Mouse (Mus musculus) spleen, postnatal 4 days (tissue): ENCODE data around the gene Ensa.
A peak's percentile ranks its signal among the peaks of the same experiment; 100 is the strongest.
"Not testable (repeated sequence)": the region's sequence is repeated elsewhere in the genome, so short reads cannot be mapped to it uniquely, and the experiment has no call there.

Experiments used
- DNase-seq, 2 experiments: peaks; one replicate each; pipeline ENCODE4 v3.0.0; 2022; ENCODE audit warnings: low spot score in 2 of 2

Ensa gene

DNA sequence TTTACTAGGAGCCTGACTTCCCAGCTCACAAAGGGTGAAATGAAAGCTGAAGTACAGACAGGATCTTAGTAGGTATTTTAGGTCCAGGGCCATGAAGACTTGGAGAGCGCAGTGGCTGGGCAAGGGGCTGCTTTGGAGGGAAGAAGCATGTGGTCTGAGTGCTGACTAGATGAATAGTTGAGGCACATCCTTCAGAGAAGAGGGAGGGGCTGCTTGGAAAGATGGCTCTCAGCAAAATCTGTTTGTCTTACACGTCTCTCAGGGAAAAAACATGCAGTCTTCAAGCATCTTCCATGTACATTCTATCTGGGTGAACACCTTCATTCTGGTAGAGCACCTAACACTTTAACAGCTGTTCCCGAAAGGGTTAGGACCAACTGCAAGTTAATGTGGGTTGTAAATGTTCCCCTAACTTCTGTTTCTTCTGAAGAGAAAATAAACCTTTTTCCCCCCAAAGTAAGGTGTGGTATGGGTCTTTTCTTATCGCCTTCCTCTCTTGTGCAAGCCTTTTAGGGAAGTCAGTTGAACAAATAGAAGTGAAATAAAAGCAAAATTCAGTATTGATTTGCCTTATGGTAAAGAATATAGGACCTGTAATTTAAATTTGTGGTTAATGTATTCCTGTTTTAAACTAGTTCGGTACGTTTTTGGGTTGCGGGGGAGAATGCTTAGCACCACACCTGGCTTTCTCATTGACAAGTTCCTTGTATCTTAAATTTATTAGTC, 38.1 kb downstream of the Ensa start:
- no peak for DNase-seq

DNA sequence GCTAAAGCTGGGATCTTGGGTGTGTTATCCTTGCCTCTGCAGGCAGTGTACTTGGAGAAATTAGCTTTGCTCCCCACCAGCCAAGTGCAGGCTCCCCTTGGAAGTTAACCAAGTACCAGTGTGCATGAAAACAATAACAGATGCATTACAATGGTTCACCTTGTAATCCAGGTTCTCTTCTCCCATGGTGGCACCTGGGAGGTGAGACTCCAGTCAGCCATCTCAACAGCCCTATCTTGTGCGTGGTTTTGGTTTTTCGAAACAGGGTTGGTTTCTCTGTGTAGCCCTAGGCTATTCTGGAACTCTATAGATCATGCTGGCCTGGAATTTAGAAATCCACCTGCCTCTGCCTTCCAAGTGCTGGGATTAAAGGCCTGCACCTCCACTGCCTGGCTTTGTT, 38.7 kb downstream of the Ensa start:
- no peak for DNase-seq

DNA sequence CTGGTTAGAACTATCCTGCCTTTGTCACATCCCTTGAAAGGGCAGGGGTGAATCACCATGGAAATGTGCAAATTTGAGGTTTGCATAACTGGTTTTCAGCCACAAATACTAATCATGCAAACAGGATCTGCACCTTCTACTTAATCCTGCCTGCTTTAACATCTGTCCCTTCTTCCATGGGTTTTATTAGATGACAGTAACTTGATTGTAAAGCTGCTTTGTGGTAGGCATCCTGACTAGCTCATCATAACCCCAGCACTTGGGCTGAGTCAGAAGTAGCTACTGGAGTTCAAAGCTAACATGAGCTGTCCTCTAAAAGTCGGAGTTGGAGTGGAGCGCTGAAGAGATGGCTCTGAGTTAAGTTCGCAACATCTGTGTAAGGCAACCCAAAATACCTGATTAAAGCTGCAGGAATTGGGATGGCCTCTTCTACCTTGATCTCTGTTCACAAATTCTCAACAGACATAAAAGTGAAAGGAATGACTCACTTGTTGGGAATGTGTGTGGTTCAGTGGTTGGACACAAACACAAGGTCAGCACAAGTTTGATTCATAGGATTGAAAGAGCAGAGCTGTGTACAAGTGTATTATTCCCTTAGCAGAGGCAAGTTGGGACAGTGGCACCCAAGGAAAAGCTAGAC, 39.3 kb downstream of the Ensa start:
- DNase-seq, result no peak

DNA sequence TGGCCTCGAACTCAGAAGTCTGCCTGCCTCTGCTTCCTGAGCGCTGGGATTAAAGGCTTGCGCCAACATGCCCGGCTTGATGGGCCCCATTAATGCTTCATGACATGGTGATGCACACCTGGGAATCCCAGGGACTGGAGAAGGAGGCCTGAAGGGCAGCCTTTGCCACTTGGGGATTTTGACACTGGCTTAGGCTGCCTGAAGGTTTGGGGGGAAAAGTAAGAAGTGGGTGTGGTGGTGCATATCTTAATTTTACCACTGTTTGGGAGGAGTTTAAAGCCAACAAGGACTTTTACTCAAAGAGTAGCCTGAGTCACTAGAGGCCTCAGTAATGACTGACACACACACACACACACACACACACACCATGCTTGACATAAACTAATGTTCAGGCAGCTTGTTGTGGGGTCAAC, 40.2 kb downstream of the Ensa start:
- no peak for DNase-seq

DNA sequence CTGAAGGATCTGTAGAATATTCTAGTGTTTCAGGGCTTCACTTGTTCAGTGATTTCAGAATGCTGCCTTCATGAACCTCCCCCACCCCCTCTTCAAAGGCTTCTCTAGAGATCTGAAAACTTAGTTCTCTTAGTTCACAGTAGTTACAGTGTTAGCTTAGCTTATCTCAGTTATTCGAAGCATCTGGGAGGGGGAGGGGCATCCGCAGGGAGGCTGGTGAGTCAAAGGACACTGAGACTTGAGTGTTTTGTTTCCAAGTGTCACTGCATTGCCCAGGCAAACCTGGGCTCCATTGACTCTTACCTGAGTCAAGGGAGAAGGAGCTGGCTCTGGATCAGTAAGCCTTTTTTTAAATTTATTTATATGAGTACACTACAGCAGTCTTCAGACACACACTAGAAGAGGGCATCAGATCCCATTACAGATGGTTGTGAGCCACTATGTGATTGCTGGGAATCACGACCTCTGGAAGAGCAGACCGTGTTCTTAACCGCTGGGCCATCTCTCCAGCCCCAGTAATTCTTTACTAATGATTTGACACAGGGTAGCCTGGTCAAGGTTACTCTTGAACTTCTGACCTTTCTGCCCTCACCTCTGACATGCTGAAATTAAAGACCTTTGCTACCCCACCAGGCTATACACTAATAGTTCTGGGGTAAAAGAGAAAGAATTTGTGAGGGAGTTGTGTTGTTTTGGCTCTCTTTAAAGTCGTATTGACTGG, 41.5 kb downstream of the Ensa start:
- peak; percentile 80 to 83 for DNase-seq

DNA sequence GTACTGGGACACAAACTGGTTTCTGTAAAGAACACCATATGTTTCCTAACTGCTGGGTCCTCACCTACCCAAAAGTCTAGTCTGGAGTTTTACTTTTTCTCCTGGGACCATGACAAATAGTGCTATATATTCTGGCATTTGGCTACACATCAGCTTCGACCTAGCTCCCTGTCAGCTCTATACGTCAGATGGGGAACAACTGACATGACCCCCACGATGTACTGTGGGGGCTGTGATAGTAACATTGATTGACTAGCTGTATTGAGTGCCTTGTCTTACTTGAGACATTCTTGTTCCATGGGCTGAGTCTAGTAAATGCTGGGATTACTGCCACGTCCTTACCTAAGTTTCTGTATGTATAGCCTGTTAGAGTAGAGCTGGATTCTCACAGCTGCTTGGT, 42.7 kb downstream of the Ensa start:
- no peak for DNase-seq

DNA sequence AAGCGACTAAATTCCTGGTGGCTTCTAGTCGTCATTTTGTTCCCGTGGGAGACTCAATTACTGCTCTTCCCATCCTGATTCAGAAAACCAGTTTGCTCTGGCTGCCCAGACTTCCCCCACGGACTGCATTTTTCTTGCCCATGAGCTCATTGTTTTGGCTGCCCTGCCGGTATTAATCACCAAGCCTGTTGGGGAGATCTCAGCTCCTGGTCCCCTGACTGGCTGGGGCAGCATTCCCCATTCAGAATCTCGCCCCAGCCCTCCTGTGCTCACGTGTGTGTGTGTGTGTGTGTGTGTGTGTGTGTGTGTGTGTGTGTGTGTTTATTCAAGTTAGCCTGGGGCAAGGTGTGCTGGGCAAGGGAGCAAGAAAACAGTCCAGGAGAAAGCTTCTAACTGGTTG, 43.2 kb downstream of the Ensa start:
- DNase-seq, result no peak

DNA sequence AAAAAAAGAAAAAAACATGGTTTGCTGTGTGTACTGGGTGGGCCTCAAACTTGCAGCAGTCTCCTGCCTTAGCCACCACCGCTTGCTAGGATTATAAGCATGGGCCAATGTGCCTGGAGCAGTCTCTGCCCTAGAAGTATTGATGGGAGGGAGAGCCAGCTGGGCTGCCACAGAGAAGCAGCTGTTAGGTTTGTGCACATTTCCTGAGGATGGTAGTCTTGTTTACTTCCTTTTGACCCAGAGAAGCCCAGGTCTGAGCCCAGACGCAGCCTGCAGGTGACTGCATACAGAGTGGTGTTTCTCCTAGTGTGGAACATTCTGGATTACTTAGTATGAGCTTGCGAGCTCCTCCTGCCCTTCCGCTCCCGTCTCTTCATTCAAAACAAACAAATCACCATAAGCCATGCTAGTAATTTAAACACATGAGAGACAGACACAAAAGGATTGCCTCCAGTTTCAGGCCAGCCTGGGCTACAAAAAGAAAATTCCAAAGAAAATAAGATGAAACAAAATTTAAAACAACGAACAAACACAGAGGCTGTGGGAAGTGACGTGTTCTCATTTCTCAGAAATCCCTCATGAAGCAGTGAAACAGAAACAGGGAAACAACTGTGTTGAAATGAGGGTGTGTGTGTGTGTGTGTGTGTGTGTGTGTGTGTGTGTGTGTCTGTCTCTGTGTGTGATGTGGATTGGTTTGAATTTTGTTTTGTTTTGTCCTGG, 44.0 kb downstream of the Ensa start:
- DNase-seq, result peak in 1 of 2 experiments; percentile 67

DNA sequence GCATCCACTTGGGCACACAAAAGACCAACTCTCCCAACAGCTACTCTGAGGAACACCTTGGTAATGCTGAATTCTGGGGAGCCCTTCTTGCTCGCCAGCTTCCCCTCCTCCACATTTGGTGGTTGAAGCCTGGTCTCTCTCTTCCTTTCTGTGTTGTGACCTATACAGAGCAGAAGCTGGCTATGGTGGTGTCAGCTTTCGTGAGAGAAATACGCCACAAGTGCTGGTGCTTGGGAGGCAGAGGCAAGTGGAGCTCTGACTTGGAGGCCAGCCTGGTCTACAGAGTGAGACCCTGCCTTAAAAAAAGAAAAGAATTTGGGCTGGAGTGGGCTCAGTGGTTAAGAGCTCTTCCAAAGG, 44.5 kb downstream of the Ensa start:
- DNase-seq, result no peak

DNA sequence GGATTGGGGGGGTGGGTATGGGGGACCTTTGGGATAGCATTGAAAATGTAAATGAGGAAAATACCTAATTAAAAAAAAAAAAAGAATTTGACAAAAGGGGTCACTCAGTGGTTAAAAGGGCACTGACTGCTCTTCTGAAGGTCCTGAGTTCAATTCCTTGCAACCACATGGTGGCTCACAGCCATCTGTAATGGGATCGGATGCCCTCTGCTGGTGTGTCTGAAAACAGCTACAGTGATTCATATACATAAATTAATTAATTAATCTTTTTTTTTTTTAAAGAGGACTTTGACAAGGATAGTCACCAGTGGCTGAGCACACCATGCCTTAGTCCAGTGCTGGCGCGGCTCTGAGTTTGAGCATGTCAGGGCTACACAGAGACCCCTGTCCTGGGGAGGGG, 45.6 kb downstream of the Ensa start:
- DNase-seq, result not testable (repeated sequence)

DNA sequence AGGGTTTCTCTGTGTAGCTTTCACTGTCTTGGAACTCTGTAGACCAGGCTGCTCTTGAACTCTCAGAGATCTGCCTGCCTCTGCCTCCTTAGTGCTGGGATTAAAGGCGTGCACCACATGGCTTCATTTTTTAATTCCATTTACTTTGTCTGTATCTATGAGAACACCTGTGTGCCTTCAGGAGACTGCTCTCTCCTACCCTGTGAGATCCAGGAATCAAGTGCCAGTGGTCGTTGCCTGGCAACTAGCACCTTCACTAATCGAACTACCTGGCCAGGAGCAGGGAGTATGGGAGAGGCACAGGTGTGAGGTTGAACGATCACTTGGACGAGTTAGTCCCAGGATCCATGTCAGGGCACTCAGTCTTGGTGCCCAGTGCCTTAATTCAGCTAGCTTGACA, 46.4 kb downstream of the Ensa start:
- no peak for DNase-seq

DNA sequence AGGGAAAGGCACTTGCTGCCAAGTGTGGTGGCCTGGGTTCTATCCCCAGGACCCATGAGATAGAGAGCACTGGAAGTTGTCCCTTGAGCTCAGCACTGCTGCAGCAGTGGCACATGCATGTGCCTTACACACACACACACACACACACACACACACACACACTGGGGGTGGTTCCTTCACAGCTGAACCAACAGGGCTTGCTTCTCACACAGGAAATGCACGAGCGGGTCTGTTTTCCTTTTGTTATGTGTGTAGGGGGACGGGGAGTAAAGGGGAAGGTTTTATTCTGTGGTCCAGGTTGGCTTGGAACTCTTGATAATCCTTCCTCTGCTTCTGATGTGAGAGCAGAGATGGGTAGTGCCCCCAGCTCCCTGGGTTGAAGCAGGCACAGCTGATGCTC, 47.7 kb downstream of the Ensa start:
- peak in 1 of 2 experiments; percentile 60 for DNase-seq

DNA sequence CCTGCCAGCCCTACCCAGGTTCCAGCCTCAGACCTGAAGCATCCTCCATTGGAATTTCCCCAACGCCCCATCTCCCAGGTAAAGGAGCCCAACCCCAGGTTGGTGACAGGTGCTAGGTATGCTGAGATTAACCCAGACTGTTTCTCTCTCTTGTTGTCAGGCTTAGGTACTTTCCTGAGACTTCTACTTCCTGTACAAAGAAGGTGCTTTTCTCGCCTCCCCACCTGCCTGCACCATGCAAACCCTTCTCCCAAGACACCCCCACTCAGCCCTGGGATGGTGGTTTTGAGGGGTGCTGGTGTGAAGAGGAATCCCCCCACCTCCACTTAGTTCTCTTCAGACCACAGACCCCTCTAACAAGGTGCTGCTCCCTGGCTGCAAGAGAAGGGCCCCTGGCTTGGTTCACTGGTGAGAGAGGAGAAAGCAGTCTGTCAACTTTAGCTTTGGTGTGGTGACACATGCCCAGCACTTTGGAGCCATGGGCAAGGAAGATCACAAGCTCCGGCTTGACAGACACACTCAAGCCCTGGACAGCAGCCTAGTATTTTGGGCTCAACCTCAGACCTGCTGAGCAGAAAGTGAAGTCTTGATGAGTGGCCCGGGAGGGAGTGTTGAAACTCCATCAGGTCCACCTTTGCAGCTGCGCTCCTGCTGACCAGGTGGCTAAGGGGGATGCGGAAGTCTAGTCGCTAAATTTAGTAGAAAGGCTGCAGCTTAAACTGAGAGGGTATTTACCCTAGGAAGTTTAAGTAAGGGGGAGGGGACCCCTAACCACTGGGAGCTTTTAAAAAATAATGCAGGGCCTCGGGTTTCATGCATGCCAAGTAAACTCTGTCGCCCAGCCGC, 48.3 kb downstream of the Ensa start:
- peak; percentile 49 to 78 for DNase-seq

DNA sequence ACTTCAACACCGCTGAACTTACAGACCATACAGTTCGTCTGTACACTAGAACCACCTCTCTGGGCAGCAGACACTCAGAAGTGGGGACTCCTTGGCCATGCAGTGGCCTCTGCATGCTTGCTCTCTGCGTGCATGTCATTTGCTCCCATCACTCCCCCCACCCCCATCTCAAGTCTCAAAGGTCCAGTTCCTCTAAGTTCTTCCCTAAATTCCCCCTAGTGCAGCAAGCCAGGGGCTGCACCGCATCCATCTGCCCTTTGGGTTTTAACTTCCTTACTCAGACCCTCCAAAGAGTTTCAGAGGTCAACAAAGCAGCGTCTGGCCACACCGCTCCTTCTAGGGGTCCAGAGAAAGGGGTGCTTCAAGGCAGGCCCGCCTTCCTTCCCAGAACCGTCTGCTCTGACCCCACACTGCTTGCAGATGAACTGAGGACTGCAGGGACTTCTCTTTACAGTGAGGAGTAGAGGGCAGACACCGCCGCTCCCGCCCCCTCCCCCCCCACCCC, 49.0 kb downstream of the Ensa start:
- peak; percentile 55 to 79 for DNase-seq

DNA sequence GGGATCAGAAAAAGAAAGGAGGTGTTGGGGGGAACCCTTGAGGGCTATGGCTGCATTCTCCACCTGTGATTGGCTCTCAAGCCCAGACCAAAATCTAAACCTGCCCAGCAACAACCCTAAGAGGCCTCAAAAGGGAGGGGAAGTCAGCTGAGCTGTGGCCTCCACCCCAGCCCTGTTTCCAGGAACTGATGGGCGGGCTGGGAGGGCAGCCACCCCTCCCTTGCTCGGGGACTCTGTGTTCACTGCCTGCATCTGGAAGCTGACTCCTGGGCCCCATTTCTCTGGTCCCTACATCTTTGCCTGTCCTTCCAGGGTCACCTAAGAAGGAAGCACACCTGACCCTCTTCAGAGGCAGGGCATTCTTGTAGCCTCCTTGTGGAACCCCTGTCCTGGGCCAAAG, 49.4 kb downstream of the Ensa start:
- peak; percentile 88 to 89 for DNase-seq

DNA sequence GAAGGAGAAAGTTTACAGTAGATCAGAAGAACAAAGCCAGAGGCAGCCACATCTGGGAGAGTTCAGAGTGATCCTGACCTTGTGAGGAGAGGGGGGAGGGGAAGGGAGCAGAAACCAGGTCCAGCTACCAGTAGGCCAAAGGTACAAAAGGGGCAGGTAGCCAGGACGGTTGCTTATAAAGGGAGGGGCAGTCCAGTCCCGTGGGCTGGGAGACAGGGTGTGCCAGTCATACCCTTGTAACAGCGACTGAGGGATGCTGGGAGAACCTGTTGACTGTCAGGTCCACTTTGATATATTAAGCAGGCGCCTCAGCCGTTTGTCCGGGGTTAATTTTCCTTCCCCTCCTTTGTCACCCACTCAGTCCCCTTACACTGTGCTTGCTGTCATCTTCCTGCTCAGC, 50.0 kb downstream of the Ensa start:
- peak; percentile 53 to 78 for DNase-seq

DNA sequence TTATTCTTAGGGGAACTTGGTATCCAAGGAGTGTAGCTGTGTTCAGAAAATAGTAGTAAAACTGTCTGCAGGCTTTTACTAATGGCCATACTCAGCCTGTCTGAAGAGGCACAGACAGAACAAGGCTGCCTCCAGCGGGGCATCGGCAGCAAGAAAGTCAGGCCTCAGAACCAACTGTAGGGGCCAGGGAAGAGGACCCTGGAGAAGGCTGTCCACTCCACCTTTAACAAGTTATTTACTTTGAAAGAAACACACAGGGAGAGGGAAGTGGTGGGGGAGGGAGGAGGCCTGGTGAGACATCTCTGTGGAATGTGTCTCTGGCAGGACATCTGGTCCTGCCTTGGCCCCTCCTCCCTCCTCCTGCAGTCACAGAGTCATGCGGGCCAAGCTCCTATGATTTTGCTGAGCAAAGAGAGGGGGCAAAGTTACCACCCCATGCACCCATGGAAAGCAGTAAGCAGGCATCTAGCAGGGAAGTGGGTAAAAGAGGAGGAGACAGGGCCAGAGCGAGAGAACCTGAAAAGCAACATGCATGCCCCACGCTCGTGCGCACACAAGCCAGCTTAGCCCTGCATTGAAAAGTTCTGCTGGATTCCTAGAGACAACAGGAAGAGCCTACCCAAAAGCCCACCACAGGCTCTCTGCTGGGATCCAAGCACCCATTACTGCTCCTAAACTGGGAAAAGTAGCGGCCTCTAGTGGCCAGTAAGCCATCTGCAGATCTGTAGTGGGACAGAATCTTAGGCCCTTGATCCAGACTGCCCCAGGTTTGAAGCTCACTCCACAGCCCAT, 50.7 kb downstream of the Ensa start:
- DNase-seq, result peak; percentile 82 to 90

DNA sequence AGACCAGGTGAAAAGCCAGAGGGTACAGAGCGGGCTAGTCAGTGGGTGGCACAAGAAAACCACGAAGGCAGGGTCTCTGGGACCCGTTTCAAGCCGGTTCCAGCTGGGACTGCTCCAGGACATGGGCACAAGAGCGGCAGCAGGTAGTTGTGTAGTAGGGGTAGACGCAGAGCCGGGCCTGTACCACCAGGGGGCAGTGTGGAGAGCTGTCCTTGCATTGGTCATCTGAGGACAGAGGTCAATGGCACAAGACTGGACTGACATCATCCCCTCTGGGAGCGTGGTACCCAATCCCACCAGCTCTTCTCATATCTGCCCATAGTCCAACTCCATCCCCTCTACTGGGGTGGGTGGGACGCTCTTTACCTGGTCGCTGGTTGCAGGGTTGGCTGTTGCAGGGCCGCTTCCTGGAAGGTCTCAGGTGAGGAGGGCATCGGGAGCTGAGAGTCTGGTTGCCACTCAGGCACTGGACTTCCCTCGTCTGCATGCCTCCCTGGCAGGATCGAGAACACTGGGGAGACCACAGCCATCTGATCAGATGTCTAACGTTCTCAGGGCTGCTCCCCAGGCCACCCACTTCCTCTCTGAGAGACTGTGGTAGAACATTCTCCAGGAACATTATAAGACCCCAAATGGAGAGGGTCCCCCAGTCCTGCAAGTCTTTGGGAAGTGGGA, 52.1 kb downstream of the Ensa start:
- DNase-seq, result peak; percentile 78 to 92

DNA sequence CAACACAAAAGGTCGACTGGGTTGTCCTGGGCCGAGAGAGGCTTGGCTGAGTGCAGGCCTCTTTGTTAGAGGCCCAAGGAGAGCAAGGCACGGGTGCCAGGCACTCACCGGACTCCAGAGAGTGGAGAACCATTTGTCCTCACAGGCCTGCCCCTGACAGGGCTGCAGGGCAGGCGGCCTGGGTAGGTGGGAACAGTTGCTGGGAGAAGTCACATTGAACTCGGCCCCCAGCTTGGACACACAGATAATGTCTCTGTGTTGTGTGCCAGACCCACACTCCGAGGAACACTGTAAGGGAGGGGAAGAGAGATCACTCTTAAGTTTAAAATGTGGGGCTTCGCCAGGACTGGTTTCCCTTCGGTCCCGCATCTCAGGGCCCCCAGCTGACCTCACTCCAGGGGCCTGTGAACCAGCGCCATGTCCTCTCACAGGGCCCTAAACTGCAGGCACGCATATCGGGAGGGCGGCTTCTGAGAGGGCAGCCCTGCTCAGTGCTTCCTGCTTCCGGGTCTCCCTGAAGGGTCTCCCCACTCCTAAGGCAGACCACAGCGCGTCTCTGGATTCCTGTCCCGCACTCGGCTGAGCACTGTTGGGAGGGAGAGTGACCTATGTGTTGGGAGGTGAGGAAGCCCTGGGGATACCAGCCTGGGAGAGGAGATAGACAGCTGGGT, 52.8 kb downstream of the Ensa start:
- DNase-seq, result no peak
